Mouse (Mus musculus): ENCODE measurements around the gene Grk6. TPM values are rescaled to one million over a fixed set of nuclear protein-coding genes. Genes with fewer than 3 reads are reported as not detected.
"Not testable (repeated sequence)": the region's sequence is repeated elsewhere in the genome, so short reads cannot be mapped to it uniquely, and the experiment has no call there.

Gene Grk6
- total RNA-seq, 2 experiments from 2014 or later, result 70.6 to 73.0 TPM

DNA sequence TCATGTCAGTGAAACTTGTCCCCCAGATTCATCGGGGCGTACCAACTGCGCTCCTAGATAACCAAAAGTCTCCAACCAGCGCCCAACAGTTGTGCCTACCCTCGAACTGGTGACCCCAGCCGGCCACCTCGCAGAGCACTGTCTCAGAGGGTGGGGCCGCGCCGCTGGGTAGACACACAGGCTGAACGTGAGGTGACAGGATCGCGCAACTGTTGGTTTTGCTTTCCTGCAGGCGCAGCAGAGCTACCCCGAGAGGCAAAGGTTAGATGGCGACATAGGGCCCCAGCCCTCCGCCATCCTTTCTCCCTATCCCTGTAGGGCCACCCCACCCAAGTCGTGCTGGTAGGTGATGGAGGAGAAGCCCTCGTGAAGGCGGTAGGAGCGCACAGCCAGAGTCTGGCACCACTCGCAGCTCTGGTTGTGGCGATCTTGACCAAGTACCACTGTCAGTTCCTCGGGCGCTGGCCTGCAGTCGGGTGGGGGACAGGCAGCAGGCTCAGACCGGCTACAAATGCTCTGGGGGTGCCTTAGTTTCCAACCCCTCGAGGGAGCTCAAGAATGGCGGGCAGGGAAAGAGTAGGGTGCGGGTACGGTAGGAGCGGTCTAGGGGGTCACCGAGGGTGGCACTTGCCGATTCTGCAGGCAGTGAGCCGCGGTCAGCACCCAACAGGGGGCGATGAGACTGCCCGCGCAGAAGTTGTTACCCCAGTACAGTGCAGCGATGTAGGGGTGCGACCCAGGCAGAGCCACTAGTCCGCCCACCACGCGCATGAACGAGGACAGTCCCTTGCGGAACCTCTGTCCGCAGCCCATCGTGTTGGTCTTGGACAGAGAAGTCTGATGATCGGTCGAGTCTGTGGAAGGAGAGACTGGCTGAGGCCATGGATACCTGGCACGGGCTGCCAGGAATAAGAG is 24.6 kb upstream of the Grk6 start:
- intact Hi-C loops (cut with DNase I), result loop anchor here (2.0 to 5.0 kb wide), 2 partner anchors 51 to 92 kb away; partner anchors contain the start of gene Pdlim7
- DNase-seq (ENCODE audit: extremely low spot score in 1 of 2, low spot score in 2 of 2), result peak in 1 of 2 experiments; percentile 44

DNA sequence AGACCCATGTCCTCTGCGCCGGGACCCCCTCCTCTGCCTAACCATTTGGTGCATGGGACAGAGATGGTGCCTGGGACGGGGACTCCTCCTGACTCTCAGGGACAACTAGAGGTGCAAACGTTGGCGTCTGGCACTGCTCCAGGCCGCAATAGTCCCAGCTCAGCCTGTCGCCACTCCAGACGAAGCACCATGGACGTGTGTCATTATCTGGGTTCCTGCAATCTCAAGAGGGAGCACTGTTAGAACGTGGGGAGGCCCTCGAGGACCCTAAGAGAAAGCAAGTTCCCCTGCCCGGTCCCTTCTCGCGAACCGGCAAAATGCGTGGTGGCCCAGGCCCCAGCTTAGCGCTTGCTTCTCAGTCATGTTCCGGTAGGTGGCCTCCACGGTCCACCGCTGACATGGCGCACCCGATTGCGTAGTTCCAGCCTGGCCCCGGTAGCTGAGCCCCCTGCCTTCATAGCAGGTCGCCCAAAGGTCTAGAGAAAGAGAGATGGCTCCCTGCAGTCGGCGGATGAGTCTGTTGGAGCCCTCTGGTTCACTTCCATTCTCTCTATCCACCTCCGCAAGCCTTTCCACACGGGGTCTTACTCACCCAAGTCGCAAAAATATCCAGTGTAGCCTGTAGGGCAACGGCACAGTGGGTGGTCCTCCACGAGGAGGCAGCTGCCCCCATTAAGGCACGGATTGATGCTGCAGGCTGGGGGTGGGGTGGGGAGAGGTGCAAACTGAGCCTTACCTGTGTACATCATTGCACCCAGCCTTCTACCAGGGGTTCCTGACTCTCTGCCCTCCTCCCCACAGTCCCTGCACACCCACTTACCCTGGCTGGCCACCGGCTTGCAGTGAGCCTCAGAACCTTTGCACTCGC is 23.7 kb upstream of the Grk6 start:
- intact Hi-C loops (cut with DNase I), result loop anchor here (2.0 to 5.0 kb wide), 2 partner anchors 50 to 91 kb away; partner anchors contain the start of gene Pdlim7
- peak; percentile 45 to 77 for DNase-seq (ENCODE audit: extremely low spot score in 1 of 2, low spot score in 2 of 2)

DNA sequence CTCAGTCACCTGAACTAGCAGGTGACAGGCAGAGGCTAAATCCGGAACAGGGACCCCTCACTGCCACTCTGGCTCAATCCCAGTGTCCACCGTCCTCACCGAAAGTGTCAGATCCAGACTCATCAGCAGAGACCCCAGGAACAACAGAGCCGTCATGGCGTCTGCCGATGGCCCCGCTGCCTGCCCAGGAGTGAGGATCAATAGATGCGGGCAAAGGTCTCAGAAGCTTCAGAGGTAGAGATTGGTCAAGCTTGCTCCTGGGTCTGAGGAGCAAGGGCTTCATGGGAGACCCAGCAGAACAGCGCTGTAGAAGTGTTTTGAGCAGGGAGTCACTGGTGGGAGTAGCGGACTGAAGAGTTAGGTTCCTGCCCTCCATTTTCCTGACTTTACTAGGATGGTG is 18.3 kb upstream of the Grk6 start, which contains the start of gene F12:
F12 (minus strand) TSS at position 181 of the 400 bp plus-strand sequence.
- DNase-seq (ENCODE audit: extremely low spot score in 1 of 2, low spot score in 2 of 2), result no peak
- intact Hi-C loops (cut with DNase I), result no loop called here

DNA sequence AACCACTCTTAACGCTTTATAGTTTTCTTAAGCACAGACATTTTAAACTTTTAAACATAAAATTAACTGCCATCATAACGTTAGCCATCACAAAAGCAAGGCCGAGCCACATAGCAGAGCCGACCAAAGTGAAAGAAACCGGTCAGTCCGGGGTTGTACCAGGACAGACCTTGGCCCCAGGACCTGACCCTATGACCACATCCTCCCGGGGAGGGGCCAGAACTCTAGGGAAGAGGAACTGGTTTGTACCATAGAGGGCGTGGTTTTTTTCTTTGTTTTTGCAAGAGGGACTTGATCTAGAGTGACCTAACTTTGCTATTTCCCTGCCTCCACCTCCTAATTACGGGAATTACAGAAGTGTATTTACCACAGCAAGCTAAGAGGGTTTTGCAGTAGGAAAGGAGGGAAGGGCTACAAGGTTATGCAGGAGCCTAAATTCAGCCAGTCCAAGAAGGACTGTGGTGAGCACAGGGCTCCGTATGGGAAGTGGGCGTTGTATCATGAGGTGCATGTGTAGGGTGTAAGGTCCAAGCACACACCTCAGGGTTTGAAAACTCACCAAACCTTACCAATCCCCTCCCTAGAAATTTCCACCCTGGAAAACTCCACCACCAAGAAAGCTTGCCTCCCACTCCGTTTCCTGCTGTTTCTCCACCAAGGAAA is 15.5 kb upstream of the Grk6 start:
- DNase-seq (ENCODE audit: extremely low spot score in 1 of 2, low spot score in 2 of 2), result peak in 1 of 2 experiments; percentile 80
- intact Hi-C loops (cut with DNase I), result no loop called here

DNA sequence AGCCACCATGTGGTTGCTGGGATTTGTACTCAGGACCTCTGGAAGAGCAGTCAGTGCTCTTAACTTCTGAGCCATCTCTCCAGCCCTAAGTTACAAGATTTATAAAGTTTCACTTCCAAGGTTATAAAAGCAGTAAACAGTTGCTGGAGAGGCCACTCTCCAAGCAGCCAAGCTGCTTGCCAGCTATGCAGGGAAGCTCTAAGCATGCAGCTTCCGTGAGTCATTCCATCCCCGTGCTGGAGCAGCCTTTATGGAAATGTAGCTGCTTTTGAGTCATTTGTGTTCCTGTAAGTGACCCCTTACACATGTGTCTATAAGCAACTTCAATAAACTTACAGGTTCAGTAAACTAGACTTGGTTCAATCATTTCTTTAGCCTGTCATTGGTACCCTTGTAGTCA is 14.3 kb upstream of the Grk6 start:
- intact Hi-C loops (cut with DNase I), result no loop called here
- no peak for DNase-seq (ENCODE audit: extremely low spot score in 1 of 2, low spot score in 2 of 2)

DNA sequence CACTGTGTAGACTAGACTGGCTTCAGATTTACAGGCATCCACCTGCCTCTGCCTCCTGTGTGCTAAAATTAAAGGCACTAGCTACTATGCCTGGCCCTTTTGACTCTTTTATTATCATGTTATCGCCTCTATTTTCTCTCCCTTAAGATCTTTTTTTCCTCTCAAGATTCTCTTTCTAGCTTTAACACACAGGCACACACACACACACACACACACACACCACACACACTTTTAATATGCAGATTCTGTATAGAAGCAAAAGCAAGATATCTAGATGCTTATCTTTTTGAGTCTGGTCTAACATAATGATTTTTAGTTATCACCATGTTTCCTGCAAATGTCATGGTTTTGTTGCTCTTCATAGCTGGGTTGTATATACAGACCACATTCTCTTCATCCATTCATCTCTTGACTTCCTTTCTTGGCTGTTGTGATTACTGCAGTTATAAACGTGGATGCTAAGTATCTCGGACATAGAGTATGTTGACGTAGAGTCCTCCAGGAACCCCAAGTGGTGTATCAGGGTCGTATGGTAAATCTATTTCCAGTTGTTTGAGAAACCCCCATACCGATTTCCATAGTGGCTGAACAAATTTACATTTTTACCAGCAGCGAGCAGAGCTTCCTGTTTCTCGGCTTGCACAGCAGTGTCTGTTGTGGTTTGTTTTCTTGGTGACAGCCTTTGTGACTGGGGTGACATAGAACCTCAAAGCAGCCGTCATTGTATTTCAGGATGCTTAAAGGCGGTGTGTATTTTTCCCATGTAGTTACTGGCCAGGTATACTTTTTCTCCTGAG is 12.8 kb upstream of the Grk6 start:
- intact Hi-C loops (cut with DNase I), result no loop called here
- no peak for DNase-seq (ENCODE audit: extremely low spot score in 1 of 2, low spot score in 2 of 2)

DNA sequence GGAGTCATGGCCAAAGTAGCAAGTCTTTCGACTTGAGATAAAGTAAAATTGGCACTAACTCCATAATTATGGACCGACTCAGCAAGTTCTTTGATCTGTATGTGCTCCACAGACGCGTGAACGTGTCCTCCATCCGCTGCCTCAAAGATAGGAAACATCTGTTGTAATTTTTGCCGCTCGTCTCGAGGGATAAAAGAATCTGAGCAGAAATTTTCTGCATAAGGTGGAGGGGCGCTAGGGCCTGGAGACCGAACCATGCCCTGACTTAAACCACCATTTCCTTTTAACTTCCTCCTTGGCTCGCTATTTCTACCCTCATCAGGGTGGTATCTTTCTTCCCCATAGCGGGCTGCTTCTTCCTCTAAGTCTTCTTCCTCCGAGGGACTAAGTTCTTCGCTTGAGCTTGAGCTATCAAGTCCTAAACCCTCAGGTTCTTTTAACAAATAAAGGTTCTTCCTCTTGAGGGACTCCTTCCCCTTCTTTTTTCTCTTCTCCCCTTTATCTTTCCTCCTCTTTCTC is 7.7 kb upstream of the Grk6 start:
- DNase-seq (ENCODE audit: extremely low spot score in 1 of 2, low spot score in 2 of 2); intact Hi-C loops (cut with DNase I): not testable (repeated sequence)

DNA sequence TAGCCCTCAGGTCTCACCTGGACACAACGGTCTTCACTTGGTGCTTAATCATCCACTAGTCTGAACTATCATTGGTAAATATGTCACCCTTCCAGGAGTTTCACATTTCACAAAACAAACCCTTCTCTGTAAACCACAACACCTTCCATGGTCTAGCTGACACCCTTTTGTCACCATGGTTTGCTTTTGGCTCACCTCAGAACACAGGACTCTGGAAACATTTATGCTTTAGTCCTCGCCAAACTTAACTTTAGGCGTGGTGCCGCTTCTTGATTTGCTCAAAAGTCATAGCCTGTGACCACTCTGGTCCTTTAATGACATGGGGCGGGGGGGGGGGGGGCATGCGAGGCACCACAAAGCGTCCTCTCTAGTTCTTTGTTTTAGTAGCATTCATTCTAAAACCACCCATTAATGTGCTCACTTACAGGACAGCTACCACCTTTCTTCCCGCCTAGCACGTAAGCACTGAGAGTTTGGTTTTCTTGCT is 1.0 kb upstream of the Grk6 start:
- DNase-seq (ENCODE audit: extremely low spot score in 1 of 2, low spot score in 2 of 2), result no peak
- intact Hi-C loops (cut with DNase I), result no loop called here

DNA sequence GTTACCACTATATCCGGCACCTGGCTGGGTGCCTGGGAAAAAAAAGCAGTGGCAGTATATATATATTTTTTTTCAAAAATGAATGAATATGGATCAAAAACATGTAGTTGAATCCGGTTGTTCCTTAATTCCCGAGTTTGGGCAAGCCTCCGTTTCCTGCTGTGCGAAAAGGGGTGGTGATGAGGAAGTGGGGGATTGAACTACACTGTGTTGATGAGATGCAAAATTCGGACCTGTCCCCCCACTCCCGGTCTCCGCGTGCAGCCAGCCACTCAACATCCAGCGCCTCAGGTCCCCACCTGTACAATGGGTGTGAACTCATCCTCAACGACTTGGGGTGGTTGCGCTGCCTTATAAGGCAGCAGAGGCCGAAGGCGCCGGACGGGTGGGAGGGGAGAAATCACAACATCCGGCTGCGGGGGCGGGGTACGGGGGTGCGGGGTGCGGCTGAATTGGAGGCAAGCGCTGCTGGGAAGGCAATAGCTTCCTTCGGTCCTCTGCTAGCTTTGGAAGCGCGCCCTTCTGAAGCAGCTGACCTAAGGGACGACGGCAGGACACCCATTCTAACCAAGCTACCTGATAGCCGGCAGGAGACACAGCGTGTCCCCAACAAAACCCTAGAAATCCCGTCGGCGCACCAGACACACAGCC is 461 bp upstream of the Grk6 start:
- DNase-seq (ENCODE audit: extremely low spot score in 1 of 2, low spot score in 2 of 2), result peak; percentile 31 to 89
- intact Hi-C loops (cut with DNase I), result no loop called here

DNA sequence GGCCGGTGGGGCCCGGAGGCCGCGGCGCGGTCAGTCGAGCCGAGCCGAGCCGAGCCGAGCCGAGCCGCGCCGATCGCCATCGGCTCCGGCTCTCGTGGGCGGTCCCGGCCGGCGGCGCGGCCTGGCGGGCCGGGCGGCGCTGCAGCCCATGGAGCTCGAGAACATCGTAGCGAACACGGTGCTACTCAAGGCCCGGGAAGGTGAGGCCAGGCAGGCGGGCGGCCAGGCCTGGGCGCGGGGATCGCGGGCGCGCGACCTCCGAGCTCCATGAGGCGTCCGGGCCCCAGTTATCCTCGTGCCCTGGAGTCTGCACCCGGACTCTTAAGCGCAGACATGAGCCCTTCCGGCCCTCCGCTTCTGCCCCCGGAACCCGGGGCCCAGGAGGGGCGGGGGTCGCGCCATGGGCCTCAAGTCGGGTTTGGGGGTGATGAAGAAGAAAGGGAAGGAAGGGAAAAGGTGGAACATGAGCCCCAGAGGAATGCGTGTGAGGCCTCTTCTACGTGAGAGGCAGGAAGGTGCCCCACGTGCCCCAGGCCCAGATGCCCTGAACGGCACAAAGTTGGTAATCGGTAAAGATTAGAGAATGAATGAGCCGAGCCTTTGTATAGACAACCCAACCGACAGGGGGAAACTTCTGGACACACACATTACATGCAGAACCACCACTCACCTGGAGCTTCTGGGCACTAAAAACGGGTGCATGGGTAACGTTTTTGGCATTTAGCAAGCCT is 654 bp downstream of the Grk6 start:
- no peak for DNase-seq (ENCODE audit: extremely low spot score in 1 of 2, low spot score in 2 of 2)
- intact Hi-C loops (cut with DNase I), result no loop called here

DNA sequence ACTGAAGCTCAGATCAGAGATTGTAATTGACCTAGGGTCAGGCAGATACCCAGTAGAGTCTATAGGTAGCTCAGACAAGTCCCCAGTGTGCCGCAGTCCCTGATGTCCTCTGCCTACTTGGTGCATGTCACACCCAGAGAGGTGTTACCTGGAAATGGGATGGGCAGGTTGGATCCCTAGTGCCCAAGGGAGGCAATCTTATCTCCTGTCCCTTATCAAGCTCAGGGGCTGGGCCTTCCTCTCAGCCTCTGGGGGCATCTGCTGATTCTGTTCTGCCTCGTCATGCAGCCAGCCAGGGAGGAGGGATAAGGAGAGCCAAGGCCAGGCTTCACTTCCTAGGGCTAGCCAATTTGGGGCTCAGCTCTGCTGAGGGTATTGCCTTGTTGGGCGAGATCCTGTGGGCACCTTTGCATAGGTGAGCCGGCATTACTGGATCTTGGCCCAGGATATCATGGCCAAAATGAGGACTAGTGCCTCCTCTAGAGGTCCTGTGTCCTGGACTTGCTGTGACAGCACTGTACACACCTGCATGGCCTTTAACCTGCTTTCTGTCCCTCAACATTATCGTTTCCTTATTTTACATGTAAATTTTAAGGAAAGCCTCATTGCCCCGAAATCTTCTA is 1.7 kb downstream of the Grk6 start:
- intact Hi-C loops (cut with DNase I), result no loop called here

DNA sequence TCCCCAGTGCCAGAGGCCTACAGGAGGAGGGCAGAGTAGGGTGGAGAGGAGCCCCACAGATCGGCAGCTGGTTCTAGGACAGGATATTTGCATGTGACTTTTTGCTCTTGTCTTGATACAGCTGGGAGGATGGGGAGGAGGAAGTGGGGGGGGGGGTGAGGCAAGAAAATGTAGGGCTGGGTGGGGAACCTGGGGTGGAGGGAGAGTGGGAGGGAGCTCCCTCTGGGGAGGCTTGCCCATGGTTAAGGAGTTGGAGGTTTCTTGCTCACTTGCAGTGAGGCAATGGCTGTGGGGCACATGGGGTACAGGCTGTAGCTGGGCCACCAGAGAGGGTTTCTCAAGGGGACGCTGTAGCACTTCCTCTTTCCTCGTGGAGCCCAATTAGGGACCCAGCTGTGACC is 2.7 kb downstream of the Grk6 start:
- intact Hi-C loops (cut with DNase I), result no loop called here
- no peak for DNase-seq (ENCODE audit: extremely low spot score in 1 of 2, low spot score in 2 of 2)

More for the DNA sequence above, 1.7 kb downstream of the Grk6 start:
- no peak for DNase-seq (ENCODE audit: extremely low spot score in 1 of 2, low spot score in 2 of 2)

DNA sequence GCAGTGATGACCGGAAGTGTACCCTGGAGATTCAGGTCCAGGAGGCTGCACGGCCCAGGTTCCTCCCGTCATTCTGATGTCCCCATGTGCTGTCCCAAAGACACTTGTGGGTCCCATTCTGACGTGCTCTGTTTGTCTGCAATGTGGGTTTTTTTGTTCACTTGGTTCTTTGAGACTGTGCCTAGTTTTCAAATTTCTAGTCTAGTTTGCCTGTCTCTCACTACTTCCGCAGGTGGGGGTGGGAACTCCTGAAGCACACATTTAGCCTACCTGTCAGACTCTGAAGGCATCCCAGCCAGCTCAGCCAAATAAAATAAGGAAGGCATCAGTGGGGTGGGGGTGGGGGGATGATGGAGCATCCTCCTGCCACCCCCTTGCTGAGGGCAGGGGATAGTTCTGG is 3.3 kb downstream of the Grk6 start:
- intact Hi-C loops (cut with DNase I), result no loop called here
- no peak for DNase-seq (ENCODE audit: extremely low spot score in 1 of 2, low spot score in 2 of 2)

DNA sequence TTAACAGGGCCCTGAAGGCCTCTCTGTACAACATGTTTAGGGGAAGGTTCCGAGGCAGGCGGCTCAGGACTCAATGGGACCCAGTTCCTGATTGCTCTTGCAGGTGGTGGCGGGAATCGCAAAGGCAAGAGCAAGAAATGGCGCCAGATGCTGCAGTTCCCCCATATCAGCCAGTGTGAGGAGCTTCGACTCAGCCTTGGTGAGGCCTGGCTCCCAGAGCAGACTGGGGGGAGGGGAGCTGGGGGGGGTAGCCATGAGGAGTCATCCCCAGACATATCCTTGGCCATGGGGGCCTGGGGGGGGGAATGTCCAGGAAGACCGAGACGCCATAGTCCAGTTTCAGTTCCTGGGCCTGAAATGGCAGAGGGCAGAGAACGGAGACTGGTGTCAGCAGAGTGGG is 4.3 kb downstream of the Grk6 start:
- intact Hi-C loops (cut with DNase I), result no loop called here
- no peak for DNase-seq (ENCODE audit: extremely low spot score in 1 of 2, low spot score in 2 of 2)

DNA sequence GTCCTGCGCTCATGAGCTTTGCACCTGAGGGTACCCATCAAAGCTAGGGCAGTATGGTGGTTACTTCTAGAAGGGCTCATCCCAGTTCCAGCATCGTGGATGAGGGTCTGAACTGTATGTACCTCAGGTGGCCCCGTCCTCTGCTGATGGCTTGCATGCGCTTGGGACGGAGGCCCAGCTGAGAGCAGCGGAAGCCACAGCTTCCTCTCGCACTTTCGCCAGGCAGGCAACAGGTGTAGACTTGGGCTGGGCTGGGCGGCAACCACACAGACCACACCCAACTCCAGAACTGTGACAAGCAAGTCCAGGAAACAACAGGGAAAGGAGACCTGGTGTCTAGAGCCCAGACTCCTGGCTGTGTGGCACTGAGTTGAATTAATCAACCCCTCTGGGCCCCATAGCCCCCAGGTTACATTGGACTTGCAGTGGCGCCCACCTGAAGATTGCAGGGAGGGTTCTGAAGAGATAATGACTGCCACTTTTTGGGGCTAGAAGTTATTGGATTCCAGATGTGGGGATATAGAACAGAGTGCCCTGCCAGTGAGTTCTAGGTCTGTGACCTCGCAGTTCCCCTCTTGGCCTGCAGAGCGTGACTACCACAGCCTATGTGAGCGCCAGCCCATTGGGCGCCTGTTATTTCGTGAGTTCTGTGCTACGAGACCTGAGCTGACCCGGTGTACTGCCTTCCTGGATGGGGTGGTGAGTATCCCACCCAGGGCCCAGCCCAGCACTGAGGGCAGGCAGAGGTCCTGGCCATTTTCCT is 5.0 kb downstream of the Grk6 start:
- intact Hi-C loops (cut with DNase I), result no loop called here
- no peak for DNase-seq (ENCODE audit: extremely low spot score in 1 of 2, low spot score in 2 of 2)

DNA sequence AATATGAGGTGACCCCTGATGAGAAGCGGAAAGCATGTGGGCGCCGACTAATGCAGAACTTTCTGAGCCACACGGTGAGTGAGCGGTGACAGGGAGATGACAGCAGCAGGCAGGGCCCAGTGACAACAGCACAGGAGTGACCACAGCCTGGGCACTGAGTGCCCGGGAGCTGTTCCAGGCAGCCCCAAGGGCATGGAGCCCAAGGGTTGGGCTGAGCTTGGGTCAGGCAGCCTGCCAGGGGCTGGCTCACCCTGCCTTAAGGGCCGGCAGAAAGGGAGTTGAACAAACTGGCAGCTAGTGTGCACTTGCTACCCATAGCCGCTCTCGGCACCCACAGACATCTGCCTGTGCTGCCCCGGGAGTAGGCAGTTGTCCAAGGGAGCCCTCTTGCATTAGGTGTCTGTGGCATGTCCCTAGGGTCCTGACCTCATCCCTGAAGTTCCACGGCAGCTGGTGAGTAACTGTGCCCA is 5.7 kb downstream of the Grk6 start:
- peak; percentile 51 to 67 for DNase-seq (ENCODE audit: extremely low spot score in 1 of 2, low spot score in 2 of 2)

More for the DNA sequence above, 5.7 kb downstream of the Grk6 start:
- intact Hi-C loops (cut with DNase I), result no loop called here

All from left cerebral cortex, postnatal 10 days (tissue).